11 mouse cellular contexts compared by ENCODE assay signal in the genomic region with DNA sequence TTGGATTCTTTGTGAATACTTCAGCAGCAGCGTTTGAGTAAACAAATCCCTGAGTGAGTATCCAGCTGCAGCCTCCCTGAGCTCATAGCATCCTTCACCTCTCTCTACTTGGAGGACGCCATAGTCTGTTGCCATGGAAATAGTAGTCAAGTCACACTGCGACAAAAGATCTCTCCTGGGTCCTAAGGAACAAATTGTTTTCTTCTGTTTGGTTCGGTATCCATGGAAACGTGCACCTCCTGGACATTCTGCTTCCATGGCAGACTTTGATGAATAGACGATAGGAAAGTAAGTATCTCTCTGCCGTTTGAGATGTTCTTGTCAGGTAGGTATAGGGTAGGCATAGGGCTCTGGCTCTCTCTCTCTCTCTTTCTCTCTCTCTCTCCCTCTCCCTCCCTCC.
A peak's percentile ranks its signal among the peaks of the same experiment; 100 is the strongest.
DNase-seq lines count a peak whose midpoint lies in the region; ATAC-seq lines count a peak whose summit lies in the region.
"Had no signal": no experiment of that assay in that cellular context is flagged by ENCODE, and none has a peak within 500 bp of the region (broad histone marks: within the 10 kb centered on the region; RNA-seq: fewer than 3 reads in every experiment).

No protein-coding gene starts in this region.

- no peaks in the 10 kb centered on the region; the same call in 1 of the 2 replicates for H3K27me3 ChIP-seq in embryonic facial prominence, embryonic 12.5 days
- H3K27me3 ChIP-seq: lung, embryonic 15.5 days had no signal

- DNase-seq in left cerebral cortex, adult 9 months (ENCODE audit: low spot score in 2 of 2) = peak; percentile 45 to 48
- DNase-seq in left cerebral cortex, postnatal 36 days (ENCODE audit: low spot score in 2 of 2) = no peak
- peak; percentile 48 for DNase-seq in layer of hippocampus, adult 9-11 months
- DNase-seq in skeletal muscle tissue, adult 2 months (ENCODE audit: low read depth, low spot score) = peak; percentile 13
- no peak for DNase-seq in thymus, postnatal 14 days
- DNase-seq in adipocyte (ENCODE audit: low spot score) = no peak
- no peak for DNase-seq in cerebellum, adult 11 months
- DNase-seq: gastrocnemius, adult 2 months; kidney, adult 8-10 months had no signal

- WGBS in embryonic facial prominence, embryonic 12.5 days = 30% methylated on average over 7 of the region's 7 CpGs

- no peaks in the 10 kb centered on the region for H3K36me3 ChIP-seq in embryonic facial prominence, embryonic 12.5 days
- H3K36me3 ChIP-seq: lung, embryonic 15.5 days had no signal

- peaks cover 4% of the 10 kb centered on the region; the same call in 1 of the 2 replicates for H3K4me1 ChIP-seq in embryonic facial prominence, embryonic 12.5 days

- no peaks in the 10 kb centered on the region for H3K9me3 ChIP-seq in embryonic facial prominence, embryonic 12.5 days
- H3K9me3 ChIP-seq: lung, embryonic 15.5 days had no signal

- H3K27ac ChIP-seq in embryonic facial prominence, embryonic 12.5 days = no peak overlapping the region
- H3K27ac ChIP-seq: gastrocnemius, adult 2 months; lung, embryonic 15.5 days had no signal

- no peak overlapping the region for H3K9ac ChIP-seq in embryonic facial prominence, embryonic 12.5 days
- H3K9ac ChIP-seq: lung, embryonic 15.5 days had no signal

- peak; percentile 57; the same call in 1 of the 2 replicates for ATAC-seq in embryonic facial prominence, embryonic 12.5 days (ENCODE audit: insufficient number of reproducible peaks, insufficient read depth, low FRiP score, low TSS enrichment)

- intact Hi-C loops in left cerebral cortex, postnatal 36 days (cut with DNase I) = no loop called here

- H3K4me2 ChIP-seq in embryonic facial prominence, embryonic 12.5 days (replicated peaks) = no peak overlapping the region
- H3K4me2 ChIP-seq: lung, embryonic 15.5 days had no signal

- no peak overlapping the region for H3K4me3 ChIP-seq in embryonic facial prominence, embryonic 12.5 days
- H3K4me3 ChIP-seq: gastrocnemius, adult 2 months; lung, embryonic 15.5 days had no signal

Comparison
In these comparisons a context has a peak if more than half of its experiments do, and no peak if none do; other contexts are left out.
1. DNase-seq: peak in left cerebral cortex, adult 9 months (2 of 2), layer of hippocampus, adult 9-11 months (single experiment) and skeletal muscle tissue, adult 2 months (single experiment); none in left cerebral cortex, postnatal 36 days (0 of 2), thymus, postnatal 14 days (single experiment), adipocyte (single experiment) and cerebellum, adult 11 months (single experiment).